Mouse (Mus musculus) activated CD4-positive, CD25-positive, alpha-beta regulatory T cell (primary cell): Measurements from ENCODE around the gene Gm3383. TPM values are rescaled to one million over a fixed set of nuclear protein-coding genes. Genes with fewer than 3 reads are reported as not detected.

Experiments used
- polyA plus RNA-seq, 2 experiments: library from polyadenylated mRNA; unstranded; fragments of 100-300 nt; shearing (Covaris generic); gene quantifications; one replicate each; pipeline ENCODE4 v1.2.1; 2017

Gene Gm3383
- polyA plus RNA-seq: 1 to 10 TPM; 1.3 to 1.7 TPM

GRCm38 (mm10) chr14:5807882-5808281, at the start of gene Gm3383:
Gene Gm3383 (minus strand): TSS chr14:5807982.

GRCm38 (mm10) chr14:5830229-5830628, 22.4 kb upstream of the Gm3383 start, which contains the start of gene Gm3424:
Gene Gm3424 (minus strand): TSS chr14:5830329.

GRCm38 (mm10) chr14:5741477-5741876, 66.3 kb downstream of the Gm3383 start, which contains the start of gene Gm3373:
Gene Gm3373 (minus strand): TSS chr14:5741577.

GRCm38 (mm10) chr14:5687357-5687756, 120.4 kb downstream of the Gm3383 start, which contains the start of gene Gm9603:
Gene Gm9603 (minus strand): TSS chr14:5687457.

GRCm38 (mm10) chr14:5632928-5633327, 174.9 kb downstream of the Gm3383 start, which contains the start of gene Gm8265:
Gene Gm8265 (minus strand): TSS chr14:5633028.

Other genes starting within 250 kb of the Gm3383 start
- not detected for gene Gm8265, start 175.0 kb downstream of the Gm3383 start, polyA plus RNA-seq
- not detected for gene Gm9603, start 120.5 kb downstream of the Gm3383 start, polyA plus RNA-seq
- 1 to 10 TPM in 1 of 2 experiments, under 1 TPM in 1; 0.42 to 1.9 TPM for gene Gm3373, start 66.4 kb downstream of the Gm3383 start, polyA plus RNA-seq
- not detected for gene Gm3424, start 22.3 kb upstream of the Gm3383 start, polyA plus RNA-seq
- under 1 TPM; 0.12 to 0.53 TPM for gene Gm8237, start 72.4 kb upstream of the Gm3383 start, polyA plus RNA-seq
- under 1 TPM; 0.56 to 0.69 TPM for gene Gm3248, start 153.8 kb upstream of the Gm3383 start, polyA plus RNA-seq
- under 1 TPM in 1 of 2 experiments, not detected in 1; 0.33 TPM for gene Gm3453, start 171.2 kb upstream of the Gm3383 start, polyA plus RNA-seq